Mouse (Mus musculus): ENCODE measurements around the gene Nlgn1.

- TF ChIP-seq EP300 (IDR thresholded peaks at IDR 0.05; ENCODE audit: low read depth) (no peak), CTCF (IDR thresholded peaks at IDR 0.05; ENCODE audit: low read depth) (no peak)
Observed at GRCm38 (mm10) chr3:25449356-25449755, 882.9 kb downstream of the Nlgn1 start.

Data from liver, embryonic 14.5 days (tissue).